Mouse (Mus musculus) bone marrow macrophage, adult 2 months (primary cell): Measurements from ENCODE around the gene Gm36176.

Experiments
- CTCF ChIP-seq: IDR thresholded peaks from 2 replicates; pipeline ENCODE4 v1.5.1; 2012; ENCODE audit warnings: low read depth, mild to moderate bottlenecking, low read length, moderate library complexity
- POLR2A ChIP-seq: IDR thresholded peaks from 2 replicates; pipeline ENCODE4 v1.6.1; 2012; ENCODE audit warnings: mild to moderate bottlenecking, low read depth, low read length, borderline replicate concordance

DNA sequence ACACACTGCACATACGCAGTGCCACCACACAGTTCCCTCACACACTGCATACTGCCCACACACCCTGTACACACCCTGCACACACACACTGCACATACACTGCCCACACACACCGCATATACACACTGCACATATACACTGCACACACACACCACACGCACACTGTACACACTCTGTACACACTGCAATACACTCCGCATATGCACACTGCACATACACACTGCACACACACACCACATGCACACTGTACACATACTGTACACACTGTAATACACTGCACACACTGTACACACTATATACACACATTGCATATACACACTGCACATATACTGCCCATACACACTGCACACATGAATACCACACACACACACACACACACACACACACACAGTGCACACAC, 28.1 kb upstream of the Gm36176 start:
- TF ChIP-seq POLR2A: no peak
- no peak for TF ChIP-seq CTCF
